Mouse (Mus musculus) megakaryocyte, embryonic 14.5 days (primary cell): ENCODE measurements around the gene Eif3k.

Experiments
- FLI1 ChIP-seq: IDR thresholded peaks from 2 replicates; pipeline ENCODE4 v1.6.1; 2012; ENCODE audit warnings: low read length, inconsistent platforms, mixed read lengths
- GATA1 ChIP-seq: IDR thresholded peaks from 3 replicates; pipeline ENCODE4 v1.6.1; 2012; ENCODE audit warnings: mixed read lengths, low read length, inconsistent platforms, borderline replicate concordance

- no peak for TF ChIP-seq GATA1
- TF ChIP-seq FLI1, result no peak
Observed at GRCm38 (mm10) chr7:29022479-29022878, 40.8 kb upstream of the Eif3k start.
